Mouse (Mus musculus): ENCODE data around the gene 2510009E07Rik. TPM values are rescaled to one million over a fixed set of nuclear protein-coding genes. Genes with fewer than 3 reads are reported as not detected.
A peak's percentile ranks its signal among the peaks of the same experiment; 100 is the strongest.

The 2510009E07Rik gene
- total RNA-seq, 2 experiments from 2014 or later: 1.7 TPM; not detected in 1

DNA sequence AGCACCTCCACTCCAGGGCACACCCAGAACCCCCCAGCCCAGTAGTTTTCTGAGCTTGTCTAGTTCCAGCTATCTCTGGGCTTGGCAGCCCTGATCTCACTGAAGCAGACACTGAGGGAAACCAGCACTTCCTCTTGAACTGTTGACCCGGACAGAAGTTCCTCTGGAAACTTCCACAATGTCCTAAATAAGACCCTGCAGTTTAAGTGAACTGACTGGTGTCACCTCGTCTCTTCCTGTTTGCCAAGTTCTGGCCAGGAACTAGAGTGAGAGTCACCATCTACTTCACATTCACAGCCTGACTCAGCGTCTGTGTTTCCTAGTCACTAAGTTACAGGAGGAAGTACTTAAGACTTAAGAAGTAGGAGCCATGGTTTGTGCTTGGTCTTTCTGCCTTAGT is 52.5 kb downstream of the 2510009E07Rik start:
- ATAC-seq (replicated peaks; ENCODE audit: low FRiP score, poor library complexity, severe bottlenecking): no peak

- ATAC-seq (replicated peaks; ENCODE audit: low FRiP score, poor library complexity, severe bottlenecking): no peak
Measured at GRCm38 (mm10) chr16:21640766-21641499, 53.5 kb downstream of the 2510009E07Rik start.

DNA sequence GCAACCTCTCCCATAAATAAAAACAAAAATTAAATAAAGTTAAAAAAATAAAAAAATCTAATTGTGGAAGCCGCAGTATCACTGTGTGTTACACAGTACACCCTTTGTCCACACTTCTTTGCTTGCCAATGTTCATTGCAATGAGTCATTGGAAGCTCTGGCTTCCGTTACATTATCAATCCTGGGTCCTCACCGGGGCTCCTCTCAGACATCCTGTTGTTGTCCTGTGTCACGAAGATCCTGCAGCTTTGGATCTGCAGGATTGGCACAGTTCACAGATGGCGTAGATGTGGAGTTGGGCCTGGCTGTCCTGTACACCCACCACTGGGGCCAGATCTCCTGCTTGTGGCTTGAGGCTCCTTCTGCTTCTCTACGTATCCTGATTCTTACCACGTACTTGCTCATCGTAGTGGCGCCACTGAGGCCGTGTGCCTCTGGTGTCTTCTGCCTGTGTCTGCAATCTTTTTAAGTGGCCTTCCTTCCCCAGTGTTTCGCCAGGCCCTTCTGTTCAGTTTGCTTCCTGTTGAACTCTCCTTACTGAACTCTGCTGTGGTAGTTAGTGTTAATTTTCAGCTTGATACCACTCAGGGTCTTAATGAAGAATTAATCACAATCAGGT is 57.2 kb downstream of the 2510009E07Rik start:
- ATAC-seq (replicated peaks; ENCODE audit: low FRiP score, poor library complexity, severe bottlenecking): no peak

DNA sequence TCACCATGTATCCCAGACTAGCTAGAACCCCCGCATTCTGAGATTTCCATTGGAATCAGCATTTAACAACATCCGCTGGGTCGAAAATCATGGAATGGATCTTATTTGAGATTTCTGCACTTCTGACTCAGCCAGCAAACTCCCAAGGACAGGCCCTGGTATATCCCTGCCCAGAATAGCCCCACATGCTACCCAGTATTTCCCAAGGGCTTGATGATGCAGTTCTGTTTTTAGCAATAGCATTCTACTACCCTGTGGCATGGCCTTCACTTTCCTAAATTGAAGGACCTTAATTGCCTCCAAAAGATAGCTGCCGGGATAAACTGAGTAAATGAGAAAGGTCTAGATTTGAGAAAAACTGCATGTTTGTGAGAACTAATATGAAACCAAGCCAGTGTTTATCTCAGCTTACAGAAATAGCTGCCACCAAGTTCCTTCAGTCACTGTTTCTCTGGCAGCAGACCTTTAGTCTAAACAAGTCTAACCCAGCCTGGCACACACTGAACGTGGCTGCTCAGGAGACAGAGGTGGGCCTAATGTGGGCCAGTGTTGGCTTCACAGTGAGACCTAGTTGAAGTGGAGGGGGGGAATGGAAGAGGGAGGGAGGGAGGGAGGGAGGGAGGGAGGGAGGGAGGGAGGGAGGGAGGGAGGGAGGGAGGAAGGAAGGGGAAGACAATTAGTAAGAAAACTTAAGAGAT is 58.2 kb downstream of the 2510009E07Rik start:
- ATAC-seq (replicated peaks; ENCODE audit: low FRiP score, poor library complexity, severe bottlenecking): no peak

- no peak for ATAC-seq (replicated peaks; ENCODE audit: low FRiP score, poor library complexity, severe bottlenecking)
Measured at GRCm38 (mm10) chr16:21634460-21634859, 60.0 kb downstream of the 2510009E07Rik start.

GRCm38 (mm10) chr16:21631815-21632222 is 62.6 kb downstream of the 2510009E07Rik start:
- ATAC-seq (replicated peaks; ENCODE audit: low FRiP score, poor library complexity, severe bottlenecking): no peak

DNA sequence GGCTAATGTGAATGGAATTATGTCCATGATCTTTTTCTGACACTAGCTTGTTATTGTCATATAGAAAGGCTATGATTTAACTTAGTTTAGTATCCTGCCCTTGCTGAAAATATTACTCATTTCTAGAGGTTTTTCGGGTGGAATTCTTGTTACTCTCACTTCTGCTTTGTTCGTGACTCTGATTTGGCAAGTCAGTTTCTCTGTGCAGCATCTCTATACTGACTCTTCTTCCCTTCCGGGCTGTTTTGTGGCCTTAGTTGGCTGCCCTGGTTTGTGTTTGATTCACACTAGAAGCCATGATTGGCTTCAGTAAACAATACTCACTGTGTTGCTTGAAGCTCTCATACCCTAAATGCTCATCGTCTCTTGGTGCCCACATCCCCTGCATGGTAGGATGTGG is 63.9 kb downstream of the 2510009E07Rik start:
- no peak for ATAC-seq (replicated peaks; ENCODE audit: low FRiP score, poor library complexity, severe bottlenecking)

DNA sequence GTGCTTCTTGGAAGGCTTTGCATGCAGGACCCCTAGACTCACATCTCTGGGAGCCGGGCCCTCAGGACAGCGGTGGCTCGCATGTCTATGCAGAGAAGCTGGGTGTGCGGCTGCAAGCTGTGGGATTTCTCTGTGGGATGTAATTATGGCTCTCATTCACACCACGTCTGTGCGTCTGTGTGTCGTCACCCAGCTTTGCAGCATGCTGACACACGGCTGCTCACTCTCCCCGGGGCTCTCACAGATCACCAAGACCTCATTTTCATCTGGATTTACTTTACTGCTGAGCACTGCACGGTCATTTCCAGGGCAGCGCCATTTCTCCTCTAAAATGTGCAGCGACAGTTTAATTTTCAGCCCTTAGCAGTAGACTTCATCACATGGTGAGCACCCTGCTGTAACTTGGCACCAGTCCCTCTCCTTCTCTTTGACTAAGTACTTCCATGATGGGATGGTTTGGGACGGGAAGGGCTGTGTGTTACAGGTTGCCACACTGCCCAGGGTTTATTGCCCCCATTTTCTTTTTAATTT is 66.3 kb downstream of the 2510009E07Rik start:
- no peak for ATAC-seq (replicated peaks; ENCODE audit: low FRiP score, poor library complexity, severe bottlenecking)

GRCm38 (mm10) chr16:21627248-21627647 is 67.2 kb downstream of the 2510009E07Rik start:
- ATAC-seq (replicated peaks; ENCODE audit: low FRiP score, poor library complexity, severe bottlenecking): no peak

DNA sequence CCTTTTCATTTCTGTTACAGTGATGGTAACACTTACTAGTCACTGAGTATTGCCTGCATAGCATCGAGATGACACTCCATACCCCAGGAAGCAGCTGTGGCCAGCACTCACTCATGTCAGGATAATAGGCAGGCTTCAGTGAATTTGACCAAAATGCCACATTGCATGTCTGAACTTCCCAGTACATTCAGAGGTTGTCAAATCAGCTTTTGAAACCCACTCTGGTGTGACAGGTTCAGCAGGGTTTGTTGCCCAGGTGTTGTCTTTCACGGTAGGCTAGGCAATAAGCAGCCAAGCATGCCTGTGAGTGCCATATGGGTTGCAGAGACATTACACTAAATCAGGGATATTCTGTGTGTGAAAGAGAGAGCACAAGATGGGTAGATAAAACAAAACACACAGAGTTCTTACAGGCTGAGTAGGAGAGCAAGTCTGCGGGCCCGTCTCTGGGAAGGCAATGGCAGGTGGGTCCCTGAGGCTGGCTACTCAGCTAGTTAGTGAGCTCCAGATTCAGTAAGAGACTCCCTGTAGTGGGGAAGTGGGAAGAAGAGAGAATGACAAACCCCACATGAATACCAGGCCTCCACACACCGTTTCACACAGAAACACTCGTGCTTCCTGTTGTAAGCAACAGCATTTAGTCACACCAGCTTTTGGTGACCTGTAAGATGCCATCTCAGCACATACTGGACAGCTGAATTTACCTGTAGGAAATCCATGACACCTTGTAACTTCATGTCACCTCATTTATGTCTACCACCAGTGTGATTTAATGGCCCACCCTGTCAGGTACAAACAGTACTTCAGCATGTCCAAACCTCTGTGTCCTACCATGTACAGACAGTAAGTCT is 68.5 kb downstream of the 2510009E07Rik start:
- no peak for ATAC-seq (replicated peaks; ENCODE audit: low FRiP score, poor library complexity, severe bottlenecking)

- ATAC-seq (replicated peaks; ENCODE audit: low FRiP score, poor library complexity, severe bottlenecking): no peak
Measured at GRCm38 (mm10) chr16:21620630-21621029, 73.8 kb downstream of the 2510009E07Rik start.

- no peak for ATAC-seq (replicated peaks; ENCODE audit: low FRiP score, poor library complexity, severe bottlenecking)
Measured at GRCm38 (mm10) chr16:21615802-21616201, 78.7 kb downstream of the 2510009E07Rik start.

GRCm38 (mm10) chr16:21610473-21610872 is 84.0 kb downstream of the 2510009E07Rik start:
- ATAC-seq (replicated peaks; ENCODE audit: low FRiP score, poor library complexity, severe bottlenecking): no peak

- no peak for ATAC-seq (replicated peaks; ENCODE audit: low FRiP score, poor library complexity, severe bottlenecking)
Measured at GRCm38 (mm10) chr16:21608176-21608865, 86.1 kb downstream of the 2510009E07Rik start.

DNA sequence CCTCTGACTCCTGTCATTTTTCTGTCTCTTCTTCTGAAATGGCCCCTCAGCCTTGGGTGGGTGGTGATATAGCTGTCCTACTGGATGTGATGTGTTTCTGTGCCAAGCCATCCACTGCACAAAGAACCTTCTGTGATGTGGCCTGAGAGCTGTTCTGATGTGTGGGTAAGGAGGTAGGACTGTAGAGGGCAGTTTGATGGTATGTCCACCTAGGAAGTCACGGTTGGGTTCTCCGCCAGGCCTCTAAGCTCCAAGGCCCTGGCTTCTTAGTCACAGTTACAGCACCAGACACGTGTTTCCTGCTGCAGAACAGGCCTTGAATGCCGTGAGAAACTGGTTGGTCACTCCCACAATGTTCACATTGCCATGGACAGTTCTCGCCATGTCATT is 86.8 kb downstream of the 2510009E07Rik start:
- ATAC-seq (replicated peaks; ENCODE audit: low FRiP score, poor library complexity, severe bottlenecking): no peak

- no peak for ATAC-seq (replicated peaks; ENCODE audit: low FRiP score, poor library complexity, severe bottlenecking)
Measured at GRCm38 (mm10) chr16:21607021-21607650, 87.3 kb downstream of the 2510009E07Rik start.

DNA sequence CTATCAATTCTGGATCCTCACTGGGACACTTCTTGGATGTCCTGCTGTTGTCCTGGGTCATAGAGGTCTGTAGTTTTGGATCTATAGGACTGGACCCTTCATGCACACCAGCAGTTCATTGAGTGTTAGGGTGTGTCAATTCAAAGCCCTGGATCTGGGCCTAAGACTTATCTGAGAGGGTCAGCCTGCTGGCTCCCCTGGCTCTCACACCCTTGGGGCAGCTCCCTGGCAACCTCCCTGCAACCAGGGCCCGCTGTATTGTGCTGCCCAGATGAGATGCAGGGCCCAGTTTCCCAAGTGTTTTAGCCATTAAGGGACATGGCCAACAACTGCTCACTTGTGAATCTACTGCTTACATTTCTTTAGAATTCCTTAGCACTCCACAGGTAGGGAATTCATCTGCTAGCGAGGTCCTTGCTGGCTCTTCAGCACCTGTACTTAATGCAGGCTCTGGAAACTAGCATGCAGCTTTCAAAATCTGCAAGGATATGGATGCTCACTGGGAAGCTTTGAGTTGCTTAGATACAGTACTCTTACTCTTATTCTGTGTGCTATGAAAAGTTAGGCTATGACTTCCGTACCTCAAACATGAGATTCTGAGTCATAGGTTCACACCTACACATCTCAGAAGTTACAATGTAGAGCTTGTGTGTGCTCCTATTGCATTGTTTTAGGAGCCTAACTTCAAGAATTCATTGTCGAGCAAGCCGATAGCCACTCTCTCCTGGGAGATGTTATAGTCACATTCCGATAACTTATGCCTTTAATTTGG is 88.0 kb downstream of the 2510009E07Rik start:
- ATAC-seq (replicated peaks; ENCODE audit: low FRiP score, poor library complexity, severe bottlenecking): peak; percentile 84

DNA sequence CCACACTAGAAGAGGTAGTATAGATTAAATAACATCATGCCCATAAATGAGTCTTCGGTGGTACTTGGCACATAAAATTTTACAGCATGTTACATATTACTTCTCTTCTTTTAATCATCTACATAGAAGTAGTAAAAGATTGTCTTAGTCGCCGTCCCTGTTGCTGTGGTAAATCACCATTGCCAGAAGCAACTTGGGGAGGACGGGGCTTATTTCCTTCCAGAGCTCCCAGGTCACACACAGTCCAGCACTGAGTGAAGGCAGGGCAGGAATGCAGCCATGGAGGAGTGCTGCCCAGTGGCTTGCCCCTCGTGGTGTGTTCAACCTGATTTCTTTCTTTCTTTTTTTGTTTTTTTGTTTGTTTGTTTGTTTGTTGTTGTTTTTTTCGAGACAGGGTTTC is 90.1 kb downstream of the 2510009E07Rik start:
- ATAC-seq (replicated peaks; ENCODE audit: low FRiP score, poor library complexity, severe bottlenecking): no peak
